Mouse (Mus musculus) kidney, adult 2 months (tissue): ENCODE results near the gene Foxp1. TPM values are rescaled to one million over a fixed set of nuclear protein-coding genes. Genes with fewer than 3 reads are reported as not detected.

Experiments used
- DNase-seq: peaks from one replicate; pipeline ENCODE4 v3.0.0; 2021
- H3K27ac ChIP-seq: fragments of 200-500 bp; 2 replicates; pipeline ENCODE4 v1.5.1; 2012; ENCODE audit warnings: low read depth, low read length, control low read depth, inconsistent platforms; ENCODE audit not compliant: insufficient read depth
- H3K27me3 ChIP-seq: fragments of 200-500 bp; replicated peaks from 2 replicates; pipeline ENCODE4 v1.6.1; 2012; ENCODE audit warnings: mild to moderate bottlenecking, moderate library complexity, low read length, inconsistent platforms; ENCODE audit not compliant: control insufficient read depth, insufficient read depth
- H3K36me3 ChIP-seq: fragments of 200-500 bp; 2 replicates; pipeline ENCODE4 v1.6.1; 2012; ENCODE audit warnings: mild to moderate bottlenecking, moderate library complexity, low read length, inconsistent platforms; ENCODE audit not compliant: control insufficient read depth, insufficient read depth
- H3K4me1 ChIP-seq: fragments of 200-500 bp; 2 replicates; pipeline ENCODE4 v1.6.1; 2011; ENCODE audit warnings: low read length; ENCODE audit not compliant: control insufficient read depth, insufficient read depth
- H3K4me3 ChIP-seq: fragments of 200-500 bp; 2 replicates; pipeline ENCODE4 v1.5.1; 2011; ENCODE audit warnings: mild to moderate bottlenecking, low read depth, low read length, control low read depth; ENCODE audit not compliant: insufficient read depth
- CTCF ChIP-seq: fragments of 200-500 bp; conservative IDR thresholded peaks from 2 replicates; pipeline ENCODE4 v1.5.1; 2011; ENCODE audit warnings: low read depth, mild to moderate bottlenecking, control low read depth, low read length, moderate library complexity, mixed read lengths; ENCODE audit not compliant: insufficient read depth, insufficient read length
- POLR2A ChIP-seq: fragments of 200-500 bp; IDR thresholded peaks from one replicate; pipeline ENCODE4 v1.6.1; 2011; ENCODE audit warnings: low read depth, low read length, control low read depth
- WGBS: fragments of 180-500 bp; shearing (Covaris S2); methylation state at CpG from one replicate; pipeline ENCODE4 v1.1.7; 2018; 5-methylcytosine and 5-hydroxymethylcytosine counted together
- polyA plus RNA-seq: library from polyadenylated mRNA; depleted of rRNA; stranded (reverse); fragments of >200 nt; gene quantifications from 2 replicates; pipeline ENCODE4 v1.2.3, GENCODE M21; 2012

The Foxp1 gene
- polyA plus RNA-seq, 1 experiment = 32.8 TPM

- Histone ChIP-seq H3K4me3 (no peak overlapping the region), H3K4me1 (peaks cover 5% of the 10 kb centered on the region; the same call in 1 of the 2 replicates), H3K27ac (0 out of 2 replicates have a peak overlapping the region, but pooled peaks have one; percentile 27), H3K36me3 (no peaks in the 10 kb centered on the region), H3K27me3 (no peaks in the 10 kb centered on the region)
- peak; percentile 32 for DNase-seq
- 53% methylated on average over 10 of the region's 10 CpGs for WGBS
- TF ChIP-seq POLR2A (no peak), CTCF (no peak)
These were observed 379.4 kb downstream of the Foxp1 start for GRCm38 (mm10) chr6:99142900-99143755.

- 88% methylated on average over 11 of the region's 11 CpGs for WGBS
- H3K4me1 ChIP-seq = peaks cover under 1% of the 10 kb centered on the region; the same call in 1 of the 2 replicates
- DNase-seq = no peak
- no peaks in the 10 kb centered on the region for H3K36me3 ChIP-seq
- H3K27me3 ChIP-seq = no peaks in the 10 kb centered on the region
- no peak for TF ChIP-seq POLR2A
- TF ChIP-seq CTCF = no peak
- no peak overlapping the region for H3K27ac ChIP-seq
- H3K4me3 ChIP-seq = no peak overlapping the region
These were observed 384.5 kb downstream of the Foxp1 start for GRCm38 (mm10) chr6:99138041-99138440.

GRCm38 (mm10) chr6:99137071-99137470, 385.4 kb downstream of the Foxp1 start:
- H3K36me3 ChIP-seq = no peaks in the 10 kb centered on the region
- no peak for TF ChIP-seq CTCF
- TF ChIP-seq POLR2A = no peak
- DNase-seq = no peak
- H3K4me3 ChIP-seq = no peak overlapping the region
- no peaks in the 10 kb centered on the region for H3K27me3 ChIP-seq
- 90% methylated on average over 11 of the region's 11 CpGs for WGBS
- no peaks in the 10 kb centered on the region for H3K4me1 ChIP-seq
- H3K27ac ChIP-seq = no peak overlapping the region

GRCm38 (mm10) chr6:99135938-99136729, 386.4 kb downstream of the Foxp1 start:
- Histone ChIP-seq H3K4me1 (no peaks in the 10 kb centered on the region), H3K27ac (no peak overlapping the region), H3K36me3 (no peaks in the 10 kb centered on the region), H3K27me3 (no peaks in the 10 kb centered on the region), H3K4me3 (no peak overlapping the region)
- TF ChIP-seq POLR2A (no peak), CTCF (no peak)
- WGBS = 51% methylated on average over 11 of the region's 11 CpGs
- DNase-seq = no peak

- WGBS = 62% methylated on average over 4 of the region's 4 CpGs
- no peak for TF ChIP-seq CTCF
- no peak for TF ChIP-seq POLR2A
These were observed 390.7 kb downstream of the Foxp1 start for GRCm38 (mm10) chr6:99131815-99132214.

GRCm38 (mm10) chr6:99130758-99131410, 391.6 kb downstream of the Foxp1 start:
- no peaks in the 10 kb centered on the region for H3K27me3 ChIP-seq
- TF ChIP-seq CTCF (no peak), POLR2A (no peak)
- DNase-seq = no peak
- no peaks in the 10 kb centered on the region for H3K4me1 ChIP-seq
- WGBS = 74% methylated on average over 10 of the region's 10 CpGs
- H3K36me3 ChIP-seq = no peaks in the 10 kb centered on the region
- H3K4me3 ChIP-seq = no peak overlapping the region
- H3K27ac ChIP-seq = no peak overlapping the region

More at GRCm38 (mm10) chr6:99131815-99132214, 390.7 kb downstream of the Foxp1 start:
- no peak overlapping the region for H3K27ac ChIP-seq
- H3K4me1 ChIP-seq = no peaks in the 10 kb centered on the region
- H3K36me3 ChIP-seq = no peaks in the 10 kb centered on the region
- H3K4me3 ChIP-seq = no peak overlapping the region
- H3K27me3 ChIP-seq = no peaks in the 10 kb centered on the region
- no peak for DNase-seq

GRCm38 (mm10) chr6:99126717-99127116, 395.8 kb downstream of the Foxp1 start:
- Histone ChIP-seq H3K4me3 (no peak overlapping the region), H3K27me3 (no peaks in the 10 kb centered on the region), H3K36me3 (no peaks in the 10 kb centered on the region), H3K27ac (no peak overlapping the region), H3K4me1 (no peaks in the 10 kb centered on the region)
- TF ChIP-seq CTCF (no peak), POLR2A (no peak)
- DNase-seq = no peak
- WGBS = 83% methylated on average over 9 of the region's 9 CpGs
